ENCODE assay signal across 13 mouse cellular contexts in genomic region chr4:57600685-57601457, GRCm38 (mm10). TPM values are rescaled to one million over a fixed set of nuclear protein-coding genes. Genes with fewer than 3 reads are reported as not detected.
DNase-seq lines count a peak whose midpoint lies in the region; ATAC-seq and TF ChIP-seq lines count a peak whose summit lies in the region.
"Had no signal": no experiment of that assay in that cellular context is flagged by ENCODE, and none has a peak within 500 bp of the region (broad histone marks: within the 10 kb centered on the region; RNA-seq: fewer than 3 reads in every experiment).

No protein-coding gene starts in this region.

- no peaks in the 10 kb centered on the region for H3K9me3 ChIP-seq in kidney, embryonic 15.5 days (replicated peaks)
- no peaks in the 10 kb centered on the region for H3K9me3 ChIP-seq in heart, embryonic 16.5 days (replicated peaks; ENCODE audit: control insufficient read depth, low read length)
- H3K9me3 ChIP-seq: megakaryocyte, embryonic 14.5 days had no signal

- 0 out of 2 replicates have a peak overlapping the region, but pooled peaks have one; percentile 3 for H3K27ac ChIP-seq in kidney, embryonic 15.5 days
- peak overlapping the region; percentile 36 for H3K27ac ChIP-seq in heart, embryonic 16.5 days (ENCODE audit: low read length)
- H3K27ac ChIP-seq: embryonic facial prominence, embryonic 13.5 days had no signal

- H3K27me3 ChIP-seq in kidney, embryonic 15.5 days: no peaks in the 10 kb centered on the region
- no peaks in the 10 kb centered on the region for H3K27me3 ChIP-seq in heart, embryonic 16.5 days (ENCODE audit: control insufficient read depth, insufficient read depth, low read length)
- H3K27me3 ChIP-seq in myocyte (ENCODE audit: control insufficient read depth, insufficient read depth, insufficient read length): no peaks in the 10 kb centered on the region
- H3K27me3 ChIP-seq: embryonic facial prominence, embryonic 13.5 days had no signal

- H3K4me2 ChIP-seq in kidney, embryonic 15.5 days: no peak overlapping the region
- no peak overlapping the region for H3K4me2 ChIP-seq in heart, embryonic 16.5 days (ENCODE audit: low read depth, low read length)
- H3K4me2 ChIP-seq in myocyte (ENCODE audit: low read depth): peak overlapping the region; percentile 60
- H3K4me2 ChIP-seq: embryonic facial prominence, embryonic 13.5 days had no signal

- no peak for ATAC-seq in kidney, embryonic 15.5 days (replicated peaks; ENCODE audit: low FRiP score)
- peak; percentile 43; the same call in 1 of the 2 replicates for ATAC-seq in heart, embryonic 16.5 days (replicated peaks; ENCODE audit: extremely low read depth, insufficient read depth, low FRiP score)
- ATAC-seq: forebrain, embryonic 16.5 days had no signal

- no peak for TF ChIP-seq POLR2A in myocyte (IDR thresholded peaks at IDR 0.05; ENCODE audit: insufficient read length, low read depth)

- H3ac ChIP-seq in myocyte (ENCODE audit: control insufficient read depth, insufficient read length): no peak overlapping the region

- H3K4me3 ChIP-seq in kidney, embryonic 15.5 days (replicated peaks): no peak overlapping the region
- H3K4me3 ChIP-seq in heart, embryonic 16.5 days (ENCODE audit: low read length): no peak overlapping the region
- no peak overlapping the region for H3K4me3 ChIP-seq in myocyte
- H3K4me3 ChIP-seq: embryonic facial prominence, embryonic 13.5 days; megakaryocyte, embryonic 14.5 days had no signal

- H3K4me1 ChIP-seq in kidney, embryonic 15.5 days: peaks cover 17% of the 10 kb centered on the region
- peaks cover 54% of the 10 kb centered on the region for H3K4me1 ChIP-seq in heart, embryonic 16.5 days (ENCODE audit: control insufficient read depth, insufficient read depth, low read length)
- H3K4me1 ChIP-seq: megakaryocyte, embryonic 14.5 days had no signal

- 80% methylated on average over 11 of the region's 11 CpGs for WGBS in kidney, embryonic 15.5 days
- 63% methylated on average over 11 of the region's 11 CpGs for WGBS in heart, embryonic 16.5 days

- H3K36me3 ChIP-seq in kidney, embryonic 15.5 days: no peaks in the 10 kb centered on the region
- no peaks in the 10 kb centered on the region for H3K36me3 ChIP-seq in heart, embryonic 16.5 days (ENCODE audit: control insufficient read depth, insufficient read depth)
- no peaks in the 10 kb centered on the region for H3K36me3 ChIP-seq in myocyte (ENCODE audit: control insufficient read depth, insufficient read depth)
- H3K36me3 ChIP-seq: embryonic facial prominence, embryonic 13.5 days had no signal

- peaks cover 79% of the 10 kb centered on the region for H3K79me2 ChIP-seq in myocyte (ENCODE audit: control insufficient read depth, insufficient read depth)

- H3K9ac ChIP-seq in kidney, embryonic 15.5 days: no peak overlapping the region
- no peak overlapping the region for H3K9ac ChIP-seq in heart, embryonic 16.5 days (ENCODE audit: low read length)
- H3K9ac ChIP-seq: embryonic facial prominence, embryonic 13.5 days had no signal

- DNase-seq in cerebellum, adult 9-10 months: peak; percentile 14
- DNase-seq in cerebellum, adult 11-12 months: no peak
- DNase-seq in kidney, adult 11 months: no peak
- DNase-seq in Muller cell, postnatal 12 days (ENCODE audit: inconsistent ontology term): no peak
- no peak for DNase-seq in testis, postnatal 10 days (ENCODE audit: low spot score)
- DNase-seq: kidney, adult 8-10 months; layer of hippocampus, postnatal 36 days had no signal

TF ChIP-seq in myocyte, 11 proteins besides CTCF, POLR2A, EP300 and RAD21:
- peak in 2 of 3 experiments; percentile 32 to 55 for TF ChIP-seq MYOD1 (IDR thresholded peaks at IDR 0.05; ENCODE audit: control insufficient read depth in 1 of 3, insufficient read length in 2 of 3, low read depth in 2 of 3)
- TF ChIP-seq E2F4 (IDR thresholded peaks at IDR 0.05; ENCODE audit: insufficient read depth): no peak
- TF ChIP-seq MAX (IDR thresholded peaks at IDR 0.05; ENCODE audit: low read depth): no peak

RNA-seq across cellular contexts. Expression of gene Pakap, which starts 32.9 kb away (rescaled TPM):
- polyA plus RNA-seq in kidney, embryonic 15.5 days (2015; fragmentation: Nextera tagmentation; extraction: Ambion mirVana): 16.9 and 17.8 TPM in 2 replicates
- polyA plus RNA-seq in heart, embryonic 16.5 days (2015; fragmentation: Nextera tagmentation; extraction: Ambion mirVana): 57.5 and 60.2 TPM in 2 replicates
- 6.5 TPM for polyA plus RNA-seq in myocyte (2012; fragmentation: generic; extraction: Trizol)
